Mouse (Mus musculus) left cerebral cortex, postnatal 14 days (tissue): ENCODE measurements around the gene Rrp9. TPM values are rescaled to one million over a fixed set of nuclear protein-coding genes. Genes with fewer than 3 reads are reported as not detected.
A peak's percentile ranks its signal among the peaks of the same experiment; 100 is the strongest.

Experiments used
- DNase-seq, 2 experiments: peaks; one replicate each; pipeline ENCODE4 v3.0.0; 2021 to 2022; ENCODE audit warnings: low spot score in 2 of 2, mixed read lengths in 1 of 2
- intact Hi-C: fragments of 180-260 bp; cut with DNase I; formaldehyde crosslinking; loops from one replicate; pipeline ENCODE4 v1.15.1; 2025
- total RNA-seq, 2 experiments: library from RNA; stranded (reverse); gene quantifications; 2 replicates each; pipeline ENCODE4 v1.2.3; 2021

The Rrp9 gene
- total RNA-seq, 2 experiments from 2014 or later = 34.1 to 47.5 TPM

DNA sequence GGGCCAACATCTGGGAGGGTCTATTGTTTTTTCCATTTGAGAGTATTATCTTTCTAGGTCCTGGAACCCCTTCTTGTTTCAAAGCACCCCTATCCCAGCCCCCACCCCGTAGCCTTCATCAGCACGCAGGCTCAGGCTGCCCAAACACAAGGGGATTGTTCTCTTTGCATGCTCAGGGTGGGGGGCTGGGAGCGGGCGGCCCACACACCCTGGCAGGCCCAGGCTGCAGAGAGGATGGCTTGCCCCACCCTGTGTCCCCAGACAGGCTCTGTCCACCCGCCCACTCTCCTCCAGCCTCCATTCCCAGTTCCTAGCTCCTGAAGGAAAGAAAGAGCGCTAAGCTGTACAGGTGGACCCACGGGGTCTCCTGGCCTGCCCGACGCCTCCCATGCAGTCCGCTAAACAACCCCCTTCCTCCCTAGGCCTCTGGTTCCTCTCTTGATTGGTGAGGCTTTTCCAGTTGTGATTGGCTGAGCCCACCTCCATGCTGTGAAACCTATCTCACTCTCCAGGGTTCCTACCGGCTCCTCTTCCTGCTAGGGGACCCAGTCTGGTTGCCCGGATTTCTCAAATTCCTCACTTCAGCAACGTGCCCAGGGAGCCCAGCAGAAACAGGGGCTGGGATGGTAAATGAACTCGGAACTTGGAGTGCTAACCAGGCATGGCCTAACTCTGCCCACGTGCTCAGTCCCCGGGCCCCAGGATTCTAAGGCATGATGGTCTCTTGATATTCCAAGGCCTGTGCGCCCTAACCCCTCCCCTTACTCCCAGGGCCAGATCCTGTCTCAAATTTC is 20.7 kb upstream of the Rrp9 start:
- peak; percentile 36 to 52 for DNase-seq
- intact Hi-C loops = no loop called here

DNA sequence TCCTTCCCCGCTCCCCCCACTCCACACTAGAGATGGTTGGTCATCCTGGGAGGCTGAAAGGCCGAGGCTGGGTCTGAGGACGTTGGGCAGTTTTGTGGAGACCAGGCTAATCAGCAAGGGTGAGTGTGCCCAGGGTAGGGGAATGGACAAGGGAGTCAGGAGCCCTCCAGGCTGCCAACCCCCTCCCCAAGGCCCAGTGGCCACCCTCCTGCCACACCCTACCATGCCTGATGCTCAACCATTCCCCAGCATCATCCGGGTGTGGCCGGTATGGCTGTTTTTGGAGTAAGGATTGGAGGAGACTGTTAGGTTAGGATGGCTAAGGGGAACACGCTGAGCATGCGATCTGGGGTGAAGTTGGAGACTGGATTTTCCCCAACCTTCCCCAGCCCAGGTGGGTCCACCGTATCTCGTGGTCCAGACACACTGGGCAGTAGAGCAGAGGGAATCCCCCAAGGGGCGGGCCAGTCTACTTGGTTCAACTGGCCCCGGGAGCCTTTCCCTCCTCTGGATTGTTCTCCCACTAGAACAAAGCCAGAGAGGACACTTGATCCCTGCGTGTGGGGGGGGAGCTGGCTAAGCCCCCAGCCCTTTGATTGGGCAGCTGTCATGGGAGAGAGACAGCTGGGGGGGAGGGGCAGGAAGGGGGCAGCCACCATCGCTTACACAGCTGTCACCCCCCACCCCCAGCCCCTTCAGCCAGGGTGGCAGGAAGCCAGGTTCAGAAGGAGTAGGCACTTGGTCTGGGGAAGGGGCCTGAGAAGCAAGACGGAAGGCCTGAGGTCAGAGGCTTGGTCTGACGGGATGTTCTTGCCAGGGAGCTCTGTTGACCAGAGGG is 19.2 kb upstream of the Rrp9 start:
- no peak for DNase-seq

GRCm38 (mm10) chr9:106457163-106457559 is 18.6 kb upstream of the Rrp9 start:
- intact Hi-C loops = no loop called here
- no peak for DNase-seq

More for the DNA sequence above, 19.2 kb upstream of the Rrp9 start:
- intact Hi-C loops = no loop called here

- no peak for DNase-seq
- intact Hi-C loops = no loop called here
Observed at GRCm38 (mm10) chr9:106457920-106458319, 17.8 kb upstream of the Rrp9 start.

GRCm38 (mm10) chr9:106459946-106460345 is 15.8 kb upstream of the Rrp9 start:
- DNase-seq = no peak
- intact Hi-C loops = no loop called here

DNA sequence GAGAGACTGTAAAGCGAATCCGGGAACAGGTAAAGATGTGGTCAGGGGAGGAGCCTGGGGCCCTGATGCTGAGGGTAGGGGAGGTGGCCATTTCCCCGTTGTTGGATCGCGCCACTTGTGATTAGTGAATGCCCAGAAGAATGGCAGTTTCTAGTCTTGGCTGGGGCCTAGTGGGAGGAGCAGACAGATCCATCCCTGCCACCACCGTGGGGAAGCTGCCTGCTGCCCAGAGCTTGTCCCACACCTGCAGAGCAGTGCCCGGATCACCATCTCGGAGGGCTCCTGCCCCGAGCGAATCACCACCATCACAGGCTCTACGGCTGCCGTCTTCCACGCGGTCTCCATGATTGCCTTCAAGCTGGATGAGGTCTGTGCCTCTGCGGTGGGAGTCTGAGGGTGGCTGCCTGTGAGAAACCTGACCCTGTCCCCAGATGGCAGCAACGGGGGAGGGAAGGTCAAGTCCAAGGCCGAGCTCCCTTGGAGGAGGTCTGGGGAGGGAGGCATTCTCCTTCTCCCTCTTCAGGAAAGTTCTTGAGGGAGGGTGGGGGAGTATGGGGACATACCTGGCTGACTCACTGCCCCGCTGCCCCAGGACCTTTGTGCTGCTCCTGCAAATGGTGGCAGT is 15.2 kb upstream of the Rrp9 start:
- intact Hi-C loops = no loop called here
- no peak for DNase-seq

- no peak for DNase-seq
- intact Hi-C loops = no loop called here
Observed at GRCm38 (mm10) chr9:106461026-106461415, 14.7 kb upstream of the Rrp9 start.

GRCm38 (mm10) chr9:106461641-106462429 is 13.9 kb upstream of the Rrp9 start:
- intact Hi-C loops = no loop called here
- DNase-seq = no peak

DNA sequence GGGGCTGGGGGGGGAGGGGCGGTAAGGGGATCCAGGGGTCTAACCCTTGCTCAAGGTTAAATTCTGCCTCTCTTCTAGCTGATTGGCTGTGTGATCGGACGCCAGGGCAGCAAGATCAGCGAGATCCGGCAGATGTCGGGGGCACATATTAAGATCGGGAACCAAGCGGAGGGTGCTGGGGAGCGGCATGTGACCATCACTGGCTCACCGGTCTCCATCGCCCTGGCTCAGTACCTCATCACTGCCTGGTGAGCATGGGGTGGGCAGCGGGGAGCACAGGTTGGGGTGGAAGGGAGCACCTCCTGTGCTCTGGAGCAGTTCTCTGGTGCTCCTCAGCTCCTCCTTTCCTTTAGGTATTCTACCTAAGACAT is 13.3 kb upstream of the Rrp9 start:
- no peak for DNase-seq
- intact Hi-C loops = no loop called here

GRCm38 (mm10) chr9:106463122-106464063 is 12.4 kb upstream of the Rrp9 start:
- DNase-seq = no peak

DNA sequence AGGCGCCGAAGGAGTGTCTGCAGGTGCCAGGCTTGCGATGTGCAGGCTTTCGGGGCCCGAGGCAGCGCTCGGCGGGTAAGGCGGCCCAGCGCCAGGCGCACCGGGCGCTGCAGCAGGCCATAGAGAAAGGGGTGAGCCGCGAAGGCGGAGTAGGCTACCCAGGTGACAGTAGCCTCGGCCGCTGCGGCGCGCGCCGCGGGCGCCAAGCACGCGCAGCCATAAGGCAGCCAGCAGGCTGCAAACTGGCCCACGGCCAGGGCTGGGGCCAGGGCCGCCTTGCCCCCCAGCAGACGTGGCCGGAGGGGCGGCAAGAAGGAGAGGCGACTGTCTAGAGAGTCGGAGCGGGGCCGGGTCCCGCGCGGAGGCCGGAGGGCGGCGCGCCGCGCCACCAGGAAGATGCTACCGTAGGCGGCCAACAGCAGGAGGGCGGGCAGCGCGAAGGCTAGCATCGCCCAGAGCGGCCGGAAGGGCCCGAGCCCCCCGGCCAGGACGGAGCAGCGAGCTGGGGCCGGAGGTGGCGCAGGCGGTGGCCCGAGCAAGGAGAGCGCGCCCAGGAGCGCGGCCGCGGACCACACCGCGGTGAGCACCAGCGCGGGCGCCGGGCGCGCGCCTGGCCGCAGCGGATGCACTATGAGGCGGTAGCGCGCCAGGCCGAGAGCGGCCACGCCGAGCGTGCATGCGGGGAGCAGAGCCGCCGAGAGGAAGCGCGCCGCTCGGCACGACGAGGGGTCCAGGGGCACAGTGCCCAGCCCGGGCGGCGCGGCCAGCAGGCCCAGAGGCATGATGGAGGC is 10.8 kb upstream of the Rrp9 start:
- intact Hi-C loops = no loop called here

More at GRCm38 (mm10) chr9:106463122-106464063, 12.4 kb upstream of the Rrp9 start:
- intact Hi-C loops = no loop called here

GRCm38 (mm10) chr9:106465571-106466200 is 10.1 kb upstream of the Rrp9 start, which contains the start of gene Gpr62:
Gene Gpr62 (minus strand): TSS chr9:106465938.
- DNase-seq = peak in 1 of 2 experiments; percentile 66
- intact Hi-C loops = no loop called here

More for the DNA sequence above, 10.8 kb upstream of the Rrp9 start:
- peak; percentile 74 to 76 for DNase-seq

- intact Hi-C loops = no loop called here
- no peak for DNase-seq
Observed at GRCm38 (mm10) chr9:106466721-106467120, 9.0 kb upstream of the Rrp9 start.

DNA sequence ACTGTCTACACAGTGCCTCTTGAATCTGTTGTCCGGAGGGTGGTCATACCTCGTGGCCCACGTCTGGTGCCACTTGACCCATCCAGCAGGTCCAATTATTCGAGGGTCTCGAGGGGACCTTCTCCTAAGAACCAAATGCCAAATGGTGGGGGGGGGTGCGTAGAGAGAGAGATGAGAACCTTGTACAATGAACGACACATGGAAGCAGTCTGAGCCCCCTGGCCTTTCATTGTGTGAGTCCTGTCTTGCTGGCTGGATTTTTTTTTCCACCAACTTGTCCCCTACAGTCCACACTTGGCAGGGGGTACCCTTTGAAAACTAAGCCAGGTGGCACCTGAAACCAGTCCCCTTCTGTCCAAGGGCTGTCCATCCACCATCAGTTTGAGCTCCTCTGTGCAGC is 8.0 kb upstream of the Rrp9 start:
- DNase-seq = no peak
- intact Hi-C loops = no loop called here

DNA sequence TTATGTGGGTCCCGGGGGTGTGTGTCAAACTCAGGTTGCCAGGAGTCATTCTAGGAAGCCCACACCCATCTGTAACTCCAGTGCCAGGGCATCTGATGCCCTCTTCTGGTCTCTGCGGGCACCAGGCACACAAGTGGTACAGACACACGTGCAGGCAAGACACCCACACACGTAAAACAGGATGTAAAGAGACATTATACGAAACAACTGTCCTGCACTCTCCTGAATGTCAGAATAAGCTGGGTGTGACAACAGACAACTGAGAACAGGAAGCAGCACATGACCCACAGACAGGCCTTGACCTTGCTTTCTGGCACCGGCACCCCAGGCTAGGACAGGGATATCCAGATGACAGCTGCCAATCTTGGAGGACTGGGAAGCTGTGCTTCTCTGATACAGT is 6.4 kb upstream of the Rrp9 start:
- intact Hi-C loops = no loop called here
- no peak for DNase-seq

DNA sequence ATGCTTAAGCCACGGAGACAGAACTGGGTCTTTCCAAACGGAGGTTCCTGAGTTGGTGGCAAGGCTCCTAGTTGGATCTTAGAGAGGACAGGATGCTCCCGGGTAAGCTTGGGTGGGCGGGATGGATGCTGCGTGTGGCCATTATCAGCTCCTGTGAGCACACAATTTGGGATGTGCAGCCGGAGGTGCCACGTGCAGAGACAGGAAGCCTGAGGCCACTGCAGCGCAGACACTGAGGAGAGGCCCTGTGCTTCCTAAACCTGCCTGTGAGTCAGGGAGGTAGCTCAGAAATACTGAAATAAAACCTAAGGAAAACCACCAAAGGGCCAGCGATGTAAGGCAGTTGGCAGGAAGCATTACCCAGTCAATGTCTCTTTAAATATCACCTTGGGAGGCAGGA is 6.0 kb upstream of the Rrp9 start:
- DNase-seq = no peak
- intact Hi-C loops = no loop called here
